Mouse (Mus musculus) urinary bladder, postnatal 4 days (tissue): ENCODE measurements around the gene Sox5.

ENCODE experiments used
- DNase-seq, 2 experiments: peaks; one replicate each; pipeline ENCODE4 v3.0.0; 2021 to 2022; ENCODE audit warnings: low spot score in 2 of 2

Sox5 gene

GRCm38 (mm10) chr6:144048201-144048924 is 733.4 kb downstream of the Sox5 start:
- no peak for DNase-seq

- DNase-seq: no peak
Measured at GRCm38 (mm10) chr6:144045503-144045902, 736.3 kb downstream of the Sox5 start.

- no peak for DNase-seq
Measured at GRCm38 (mm10) chr6:144044381-144044780, 737.4 kb downstream of the Sox5 start.

- DNase-seq: no peak
Measured at GRCm38 (mm10) chr6:144042936-144043335, 738.8 kb downstream of the Sox5 start.

- no peak for DNase-seq
Measured at GRCm38 (mm10) chr6:144041941-144042340, 739.8 kb downstream of the Sox5 start.

- no peak for DNase-seq
Measured at GRCm38 (mm10) chr6:144041188-144041587, 740.6 kb downstream of the Sox5 start.

- no peak for DNase-seq
Measured at GRCm38 (mm10) chr6:144040349-144040748, 741.4 kb downstream of the Sox5 start.

- no peak for DNase-seq
Measured at GRCm38 (mm10) chr6:144039221-144039620, 742.6 kb downstream of the Sox5 start.

- no peak for DNase-seq
Measured at GRCm38 (mm10) chr6:144033191-144033590, 748.6 kb downstream of the Sox5 start.

GRCm38 (mm10) chr6:144016929-144017328 is 764.8 kb downstream of the Sox5 start:
- DNase-seq: no peak

- DNase-seq: no peak
Measured at GRCm38 (mm10) chr6:144011880-144012524, 769.8 kb downstream of the Sox5 start.

GRCm38 (mm10) chr6:144010995-144011394 is 770.8 kb downstream of the Sox5 start:
- no peak for DNase-seq

GRCm38 (mm10) chr6:144010285-144010684 is 771.5 kb downstream of the Sox5 start:
- no peak for DNase-seq

GRCm38 (mm10) chr6:144005132-144005531 is 776.6 kb downstream of the Sox5 start:
- DNase-seq: no peak

GRCm38 (mm10) chr6:143998201-143998600 is 783.6 kb downstream of the Sox5 start:
- no peak for DNase-seq

- no peak for DNase-seq
Measured at GRCm38 (mm10) chr6:143997616-143998015, 784.2 kb downstream of the Sox5 start.

GRCm38 (mm10) chr6:143995046-143995445 is 786.7 kb downstream of the Sox5 start:
- DNase-seq: no peak

- DNase-seq: no peak
Measured at GRCm38 (mm10) chr6:143987548-143987947, 794.2 kb downstream of the Sox5 start.

GRCm38 (mm10) chr6:143980131-143980530 is 801.6 kb downstream of the Sox5 start:
- DNase-seq: no peak

- no peak for DNase-seq
Measured at GRCm38 (mm10) chr6:143967724-143968400, 813.9 kb downstream of the Sox5 start.

GRCm38 (mm10) chr6:143960487-143960886 is 821.3 kb downstream of the Sox5 start:
- no peak for DNase-seq

- no peak for DNase-seq
Measured at GRCm38 (mm10) chr6:143960081-143960480, 821.7 kb downstream of the Sox5 start.

GRCm38 (mm10) chr6:143958372-143958771 is 823.4 kb downstream of the Sox5 start:
- no peak for DNase-seq
